Mouse (Mus musculus) heart, adult 2 months (tissue): ENCODE measurements at regions not wholly inside any gene's neighbourhood (a gene's known extent, or its start where the extent isn't known, plus 50 kb on each side); places are given as distances from the start of the nearest gene placed in this dataset.

ENCODE experiments used
- DNase-seq, 2 experiments: peaks; one replicate each; pipeline ENCODE4 v3.0.0; 2021
- H3K27ac ChIP-seq: fragments of 200-600 bp; 2 replicates; pipeline ENCODE4 v1.8.1; 2022
- H3K27me3 ChIP-seq: fragments of 200-500 bp; 2 replicates; pipeline ENCODE4 v1.6.1; 2012; ENCODE audit warnings: mild to moderate bottlenecking, low read length, inconsistent platforms, mixed read lengths; ENCODE audit not compliant: control insufficient read depth, insufficient read depth
- H3K36me3 ChIP-seq: fragments of 200-500 bp; 2 replicates; pipeline ENCODE4 v1.6.1; 2012; ENCODE audit warnings: low read length, inconsistent platforms; ENCODE audit not compliant: control insufficient read depth, insufficient read depth
- H3K4me1 ChIP-seq: fragments of 200-500 bp; 2 replicates; pipeline ENCODE4 v1.6.1; 2011; ENCODE audit warnings: low read length; ENCODE audit not compliant: control insufficient read depth, insufficient read depth
- H3K4me3 ChIP-seq: fragments of 200-600 bp; 2 replicates; pipeline ENCODE4 v1.8.1; 2022
- H3K79me2 ChIP-seq: fragments of 200-500 bp; replicated peaks from 2 replicates; pipeline ENCODE4 v1.6.1; 2012; ENCODE audit warnings: mild to moderate bottlenecking, inconsistent platforms, low read length, moderate library complexity, mixed read lengths; ENCODE audit not compliant: control insufficient read depth, insufficient read depth
- H3K9ac ChIP-seq: fragments of 200-500 bp; 2 replicates; pipeline ENCODE4 v1.6.1; 2012; ENCODE audit warnings: low read depth, mild to moderate bottlenecking, control low read depth, inconsistent platforms, low read length, mixed read lengths
- CTCF ChIP-seq: fragments of 200-600 bp; IDR thresholded peaks from 2 replicates; pipeline ENCODE4 v1.8.1; 2022; ENCODE audit warnings: antibody characterized with exemption, mild to moderate bottlenecking, moderate library complexity
- EP300 ChIP-seq: fragments of 200-500 bp; IDR thresholded peaks from 2 replicates; pipeline ENCODE4 v1.6.1; 2011; ENCODE audit warnings: low read depth, low read length, control low read depth; ENCODE audit not compliant: insufficient read depth
- POLR2A ChIP-seq: fragments of 200-500 bp; IDR thresholded peaks from 2 replicates; pipeline ENCODE4 v1.6.1; 2011; ENCODE audit warnings: mild to moderate bottlenecking, low read depth, low read length, control low read depth; ENCODE audit not compliant: insufficient read depth
- WGBS: fragments of 180-500 bp; shearing (Covaris S2); methylation state at CpG from one replicate; pipeline ENCODE4 v1.1.7; 2018; 5-methylcytosine and 5-hydroxymethylcytosine counted together
- intact Hi-C: fragments of 180-260 bp; cut with DNase I; formaldehyde crosslinking; loops from one replicate; pipeline ENCODE4 v1.15.1; 2025

DNA sequence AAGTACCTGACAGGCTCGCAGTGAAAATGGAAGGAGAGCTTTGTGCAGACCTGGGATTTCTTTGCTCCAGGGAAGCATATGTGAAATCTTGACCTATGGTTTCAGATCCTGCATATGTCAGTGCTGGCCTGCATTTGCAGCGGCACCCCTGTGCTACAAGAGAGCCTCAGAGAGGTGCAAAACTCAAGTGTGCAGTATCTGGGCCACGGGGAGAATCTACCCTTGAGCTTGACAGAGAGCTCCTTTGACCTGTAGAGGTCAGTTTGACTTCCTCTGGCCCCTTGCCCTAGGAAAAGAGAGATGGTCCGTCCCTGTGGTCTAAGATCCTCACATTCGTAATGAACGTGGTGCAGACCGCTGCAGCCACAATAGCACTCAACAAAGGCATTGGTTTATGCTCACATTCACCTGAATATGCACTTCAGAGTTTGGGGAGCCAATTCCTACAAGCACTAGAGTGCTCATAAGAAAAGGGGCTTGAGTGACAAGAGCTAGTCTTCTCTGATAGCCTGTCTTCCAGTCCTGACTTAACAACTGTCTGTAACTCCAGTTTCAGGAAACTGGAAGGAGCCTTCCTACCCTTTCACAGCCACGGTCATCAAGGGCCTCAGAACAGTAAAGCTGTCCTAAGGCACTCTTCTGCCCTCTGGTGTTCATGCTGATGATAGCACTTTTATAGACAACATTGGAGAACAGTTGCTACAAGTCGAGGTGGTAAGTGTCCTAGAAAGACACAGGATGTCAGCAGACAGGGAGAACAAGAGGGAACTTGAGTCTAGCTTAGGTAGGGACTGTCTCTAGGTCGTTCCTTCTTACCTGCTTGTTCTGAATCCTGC is 200.0 kb upstream of the Apob start:
- intact Hi-C loops = loop anchor here (10.0 kb wide), 1 partner anchor 197 kb away; the partner anchor contains the start of gene Apob
- Histone ChIP-seq H3K27me3 (no peaks in the 10 kb centered on the region), H3K4me3 (no peak overlapping the region), H3K27ac (no peak overlapping the region), H3K4me1 (no peaks in the 10 kb centered on the region), H3K9ac (no peak overlapping the region), H3K36me3 (no peaks in the 10 kb centered on the region), H3K79me2 (no peaks in the 10 kb centered on the region)
- WGBS = 57% methylated on average over 10 of the region's 10 CpGs
- no peak for DNase-seq
- TF ChIP-seq POLR2A (no peak), CTCF (peak; percentile 75)

GRCm38 (mm10) chr12:7778056-7778440 is 199.4 kb upstream of the Apob start:
- Histone ChIP-seq H3K4me1 (no peaks in the 10 kb centered on the region), H3K27ac (no peak overlapping the region), H3K27me3 (no peaks in the 10 kb centered on the region), H3K36me3 (no peaks in the 10 kb centered on the region), H3K79me2 (no peaks in the 10 kb centered on the region), H3K9ac (no peak overlapping the region), H3K4me3 (no peak overlapping the region)
- DNase-seq = no peak
- 37% methylated on average over 6 of the region's 6 CpGs for WGBS
- TF ChIP-seq CTCF = peak; percentile 0; the same call in 1 of the 2 replicates
- TF ChIP-seq EP300 = no peak
- no peak for TF ChIP-seq POLR2A
- intact Hi-C loops = loop anchor here (10.0 kb wide), 1 partner anchor 197 kb away; the partner anchor contains the start of gene Apob

GRCm38 (mm10) chr12:7816616-7817015 is 160.8 kb upstream of the Apob start:
- TF ChIP-seq POLR2A (no peak), EP300 (no peak), CTCF (no peak)
- DNase-seq = peak; percentile 24 to 38

GRCm38 (mm10) chr12:7820006-7820704 is 157.3 kb upstream of the Apob start:
- Histone ChIP-seq H3K79me2 (no peaks in the 10 kb centered on the region), H3K9ac (no peak overlapping the region), H3K27ac (no peak overlapping the region), H3K4me3 (no peak overlapping the region), H3K4me1 (no peaks in the 10 kb centered on the region; the same call in 1 of the 2 replicates), H3K36me3 (no peaks in the 10 kb centered on the region), H3K27me3 (no peaks in the 10 kb centered on the region)
- WGBS = 80% methylated on average over 4 of the region's 4 CpGs
- intact Hi-C loops = no loop called here
- DNase-seq = no peak
- no peak for TF ChIP-seq POLR2A
- TF ChIP-seq EP300 = no peak
- TF ChIP-seq CTCF = no peak

More at GRCm38 (mm10) chr12:7816616-7817015, 160.8 kb upstream of the Apob start:
- H3K36me3 ChIP-seq = no peaks in the 10 kb centered on the region
- no peaks in the 10 kb centered on the region for H3K27me3 ChIP-seq
- WGBS = 44% methylated on average over 5 of the region's 5 CpGs
- H3K27ac ChIP-seq = no peak overlapping the region
- H3K79me2 ChIP-seq = no peaks in the 10 kb centered on the region
- no peak overlapping the region for H3K4me3 ChIP-seq
- no peak overlapping the region for H3K9ac ChIP-seq
- no peaks in the 10 kb centered on the region; the same call in 1 of the 2 replicates for H3K4me1 ChIP-seq
- intact Hi-C loops = no loop called here

- no peaks in the 10 kb centered on the region; the same call in 1 of the 2 replicates for H3K4me1 ChIP-seq
- TF ChIP-seq EP300 (no peak), CTCF (no peak), POLR2A (no peak)
- WGBS = 80% methylated on average over 2 of the region's 2 CpGs
- no peaks in the 10 kb centered on the region for H3K79me2 ChIP-seq
- H3K36me3 ChIP-seq = no peaks in the 10 kb centered on the region
- no peaks in the 10 kb centered on the region for H3K27me3 ChIP-seq
- H3K9ac ChIP-seq = no peak overlapping the region
- intact Hi-C loops = no loop called here
- H3K4me3 ChIP-seq = no peak overlapping the region
- no peak overlapping the region for H3K27ac ChIP-seq
- no peak for DNase-seq
Measured at GRCm38 (mm10) chr12:7820718-7821117, 156.7 kb upstream of the Apob start.

- H3K27me3 ChIP-seq = no peaks in the 10 kb centered on the region
- H3K9ac ChIP-seq = no peak overlapping the region
- H3K4me3 ChIP-seq = no peak overlapping the region
- H3K27ac ChIP-seq = no peak overlapping the region
- DNase-seq = no peak
- no peaks in the 10 kb centered on the region for H3K79me2 ChIP-seq
- H3K4me1 ChIP-seq = no peaks in the 10 kb centered on the region
- intact Hi-C loops = no loop called here
- 48% methylated on average over 3 of the region's 3 CpGs for WGBS
- TF ChIP-seq CTCF = no peak
- TF ChIP-seq EP300 = no peak
- TF ChIP-seq POLR2A = no peak
- H3K36me3 ChIP-seq = no peaks in the 10 kb centered on the region
Measured at GRCm38 (mm10) chr12:7835731-7836130, 141.7 kb upstream of the Apob start.
